16 mouse cellular contexts compared by ENCODE assay signal in genomic region chr6:84016851-84017250, GRCm38 (mm10). TPM values are rescaled to one million over a fixed set of nuclear protein-coding genes. Genes with fewer than 3 reads are reported as not detected.
"Had no signal": no experiment of that assay in that cellular context is flagged by ENCODE, and none has a peak within 500 bp of the region (broad histone marks: within the 10 kb centered on the region; RNA-seq: fewer than 3 reads in every experiment).

No protein-coding gene starts in this region.

- H3K9ac ChIP-seq: neural tube, embryonic 13.5 days; neural tube, embryonic 15.5 days; stomach, embryonic 15.5 days had no signal

- DNase-seq: right cerebral cortex, adult 18-20 months; right cerebral cortex, postnatal 14 days; right cerebral cortex, postnatal 25 days; right cerebral cortex, postnatal 4 days; spleen, adult 18-20 months; thymus, adult 18-20 months; thymus, adult 2 months; thymus, postnatal 14 days; thymus, postnatal 25 days; thymus, postnatal 36 days; thymus, postnatal 4 days had no signal

- H3K27ac ChIP-seq: neural tube, embryonic 13.5 days; neural tube, embryonic 15.5 days; stomach, embryonic 15.5 days; stomach, postnatal 0 days had no signal

- H3K9me3 ChIP-seq: neural tube, embryonic 13.5 days; neural tube, embryonic 15.5 days; stomach, embryonic 15.5 days had no signal

- H3K4me3 ChIP-seq: neural tube, embryonic 13.5 days; neural tube, embryonic 15.5 days; stomach, embryonic 15.5 days had no signal

- H3K4me2 ChIP-seq: neural tube, embryonic 13.5 days; neural tube, embryonic 15.5 days; stomach, embryonic 15.5 days had no signal

- H3K36me3 ChIP-seq: neural tube, embryonic 13.5 days; neural tube, embryonic 15.5 days; stomach, embryonic 15.5 days had no signal

RNA-seq across cellular contexts. Expression of gene Dysf, which starts 8.5 kb away (rescaled TPM):
- total RNA-seq: neutrophil, adult 5-6 weeks had no signal
